Mouse (Mus musculus) hindbrain, embryonic 16.5 days (tissue): ENCODE measurements around the gene Ramp1. TPM values are rescaled to one million over a fixed set of nuclear protein-coding genes. Genes with fewer than 3 reads are reported as not detected.

ENCODE experiments used
- ATAC-seq: fragments of 200-750 bp; cut with Nextera tagmentation; 2 replicates; pipeline ENCODE4 v1.8.0; 2017; ENCODE audit warnings: moderate TSS enrichment, moderate library complexity
- H3K27ac ChIP-seq: fragments of 300-500 bp; sonication (generic); 2 replicates; pipeline ENCODE4 v1.5.1; 2014; ENCODE audit warnings: low read depth, mild to moderate bottlenecking, control low read depth, low read length, moderate library complexity
- H3K27me3 ChIP-seq: fragments of 300-500 bp; sonication (generic); replicated peaks from 2 replicates; pipeline ENCODE4 v1.6.1; 2014; ENCODE audit warnings: low read length; ENCODE audit not compliant: control insufficient read depth, insufficient read depth
- H3K36me3 ChIP-seq: fragments of 300-500 bp; sonication (generic); 2 replicates; pipeline ENCODE4 v1.6.1; 2014; ENCODE audit warnings: mild to moderate bottlenecking, low read length, moderate library complexity, mixed read lengths; ENCODE audit not compliant: control insufficient read depth, insufficient read depth
- H3K4me1 ChIP-seq: fragments of 300-500 bp; sonication (generic); 2 replicates; pipeline ENCODE4 v1.6.1; 2014; ENCODE audit warnings: low read depth, low read length; ENCODE audit not compliant: control insufficient read depth, insufficient read depth
- H3K4me2 ChIP-seq: fragments of 300-500 bp; sonication (generic); 2 replicates; pipeline ENCODE4 v1.6.1; 2014; ENCODE audit warnings: mild to moderate bottlenecking, low read length, control low read depth, moderate library complexity
- H3K4me3 ChIP-seq: fragments of 300-500 bp; sonication (generic); 2 replicates; pipeline ENCODE4 v1.5.1; 2014; ENCODE audit warnings: mild to moderate bottlenecking, low read length, control low read depth, moderate library complexity
- H3K9ac ChIP-seq: fragments of 300-500 bp; sonication (generic); 2 replicates; pipeline ENCODE4 v1.6.1; 2014; ENCODE audit warnings: low read depth, mild to moderate bottlenecking, control low read depth, low read length, moderate library complexity
- H3K9me3 ChIP-seq: fragments of 300-500 bp; sonication (generic); 2 replicates; pipeline ENCODE4 v1.6.1; 2014; ENCODE audit warnings: mild to moderate bottlenecking, low read length, moderate library complexity; ENCODE audit not compliant: control insufficient read depth
- WGBS: fragments of 180-500 bp; shearing (Covaris S2); extraction: QIAGEN DNeasy Blood & Tissue Kit; methylation state at CpG from one replicate; pipeline ENCODE4 v1.1.7; 2014; 5-methylcytosine and 5-hydroxymethylcytosine counted together
- polyA plus RNA-seq: library from polyadenylated mRNA; unstranded; fragments of >200 nt; fragmentation: Nextera tagmentation; extraction: Ambion mirVana; gene quantifications from 2 replicates; pipeline ENCODE4 v1.2.1, GENCODE M21; 2015

Gene Ramp1
- polyA plus RNA-seq, 1 experiment from 2014 or later = 28.5 TPM

- Histone ChIP-seq H3K27ac (no peak overlapping the region), H3K9ac (no peak overlapping the region), H3K36me3 (no peaks in the 10 kb centered on the region), H3K27me3 (no peaks in the 10 kb centered on the region; the same call in 1 of the 2 replicates), H3K9me3 (no peaks in the 10 kb centered on the region), H3K4me2 (no peak overlapping the region), H3K4me1 (no peaks in the 10 kb centered on the region), H3K4me3 (no peak overlapping the region)
- WGBS = 77% methylated on average over 1 of the region's 1 CpGs
- no peak for ATAC-seq
These were observed 60.2 kb downstream of the Ramp1 start for GRCm38 (mm10) chr1:91239800-91240199.

- H3K27me3 ChIP-seq = no peaks in the 10 kb centered on the region; the same call in 1 of the 2 replicates
- H3K4me2 ChIP-seq = no peak overlapping the region
- H3K36me3 ChIP-seq = no peaks in the 10 kb centered on the region
- 100% methylated on average over 1 of the region's 1 CpGs for WGBS
- no peak overlapping the region for H3K9ac ChIP-seq
- H3K9me3 ChIP-seq = no peaks in the 10 kb centered on the region
- no peak for ATAC-seq
- no peaks in the 10 kb centered on the region for H3K4me1 ChIP-seq
- H3K27ac ChIP-seq = no peak overlapping the region
- no peak overlapping the region for H3K4me3 ChIP-seq
These were observed 61.1 kb downstream of the Ramp1 start for GRCm38 (mm10) chr1:91240685-91241084.

DNA sequence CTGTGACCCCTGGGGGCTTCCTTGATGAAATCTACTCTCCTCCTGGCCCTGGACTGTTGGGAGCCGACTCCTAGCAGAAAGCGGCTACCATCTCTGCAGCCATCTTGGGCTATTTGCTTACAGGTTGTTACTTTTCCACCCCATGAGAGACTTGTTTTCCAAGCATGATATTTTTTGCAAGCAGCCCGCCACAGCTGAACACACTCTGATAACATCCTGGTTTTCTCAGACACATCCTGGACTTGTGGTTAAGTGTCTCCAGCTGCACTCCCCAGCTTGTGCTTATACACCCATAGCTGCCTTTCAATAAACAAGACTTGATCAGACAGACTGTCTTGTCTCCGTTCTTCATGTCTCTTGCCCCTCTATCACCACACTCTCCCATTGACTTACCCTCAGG lies 61.6 kb downstream of the Ramp1 start:
- WGBS = 75% methylated on average over 4 of the region's 4 CpGs
- Histone ChIP-seq H3K4me3 (no peak overlapping the region), H3K27ac (no peak overlapping the region), H3K4me1 (no peaks in the 10 kb centered on the region), H3K9me3 (no peaks in the 10 kb centered on the region), H3K36me3 (no peaks in the 10 kb centered on the region), H3K9ac (no peak overlapping the region), H3K4me2 (no peak overlapping the region), H3K27me3 (no peaks in the 10 kb centered on the region; the same call in 1 of the 2 replicates)
- ATAC-seq = no peak

DNA sequence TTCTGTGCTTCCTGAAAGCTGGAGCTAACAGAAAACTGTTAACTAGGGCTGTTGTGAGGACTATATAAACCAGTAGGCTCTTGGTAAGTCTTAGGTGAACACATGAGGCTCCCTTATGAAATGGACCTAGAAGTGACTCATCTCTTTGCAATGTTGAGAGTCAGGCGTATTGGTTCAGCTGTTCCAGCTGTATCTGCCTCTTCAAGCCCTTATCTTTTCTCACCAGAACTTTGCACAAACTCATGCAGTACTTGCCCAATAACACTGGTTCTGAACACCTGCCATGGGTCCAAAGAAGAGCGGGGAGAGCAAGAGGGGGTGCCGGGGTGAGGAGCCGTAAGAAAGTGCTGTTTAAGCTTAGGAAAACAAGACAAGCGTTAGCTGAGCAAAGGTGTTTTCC lies 68.6 kb downstream of the Ramp1 start:
- Histone ChIP-seq H3K4me1 (peaks cover 21% of the 10 kb centered on the region), H3K4me2 (no peak overlapping the region), H3K9ac (no peak overlapping the region), H3K36me3 (no peaks in the 10 kb centered on the region), H3K27ac (no peak overlapping the region), H3K27me3 (no peaks in the 10 kb centered on the region), H3K9me3 (no peaks in the 10 kb centered on the region), H3K4me3 (no peak overlapping the region)
- no peak for ATAC-seq
- 93% methylated on average over 5 of the region's 5 CpGs for WGBS

DNA sequence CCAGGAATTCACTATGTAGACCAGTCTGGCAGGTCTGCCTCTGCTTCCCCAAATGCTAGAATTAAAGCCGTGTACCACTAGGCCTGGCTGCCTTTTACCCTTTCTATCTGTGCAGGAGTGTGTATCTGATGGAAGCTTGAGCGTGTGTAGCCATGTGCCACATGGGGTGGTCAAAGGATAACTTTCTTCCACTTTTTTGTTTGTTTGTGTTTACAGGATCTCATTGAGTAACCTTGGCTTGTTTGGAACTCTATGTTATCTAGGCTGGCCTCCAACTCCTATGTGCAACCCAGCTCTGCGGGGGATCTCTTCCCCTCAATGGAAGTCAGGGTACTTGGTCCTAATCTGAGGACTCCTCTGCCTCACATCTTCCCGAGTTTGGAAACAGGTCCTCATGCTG lies 69.3 kb downstream of the Ramp1 start:
- no peaks in the 10 kb centered on the region for H3K9me3 ChIP-seq
- no peaks in the 10 kb centered on the region for H3K27me3 ChIP-seq
- peaks cover 21% of the 10 kb centered on the region for H3K4me1 ChIP-seq
- peak overlapping the region; percentile 85 for H3K4me2 ChIP-seq
- H3K36me3 ChIP-seq = no peaks in the 10 kb centered on the region
- no peak for ATAC-seq
- peak overlapping the region; percentile 89; the same call in 1 of the 2 replicates for H3K9ac ChIP-seq
- H3K27ac ChIP-seq = no peak overlapping the region
- no peak overlapping the region; the same call in 1 of the 2 replicates for H3K4me3 ChIP-seq
- WGBS = 51% methylated on average over 4 of the region's 4 CpGs

DNA sequence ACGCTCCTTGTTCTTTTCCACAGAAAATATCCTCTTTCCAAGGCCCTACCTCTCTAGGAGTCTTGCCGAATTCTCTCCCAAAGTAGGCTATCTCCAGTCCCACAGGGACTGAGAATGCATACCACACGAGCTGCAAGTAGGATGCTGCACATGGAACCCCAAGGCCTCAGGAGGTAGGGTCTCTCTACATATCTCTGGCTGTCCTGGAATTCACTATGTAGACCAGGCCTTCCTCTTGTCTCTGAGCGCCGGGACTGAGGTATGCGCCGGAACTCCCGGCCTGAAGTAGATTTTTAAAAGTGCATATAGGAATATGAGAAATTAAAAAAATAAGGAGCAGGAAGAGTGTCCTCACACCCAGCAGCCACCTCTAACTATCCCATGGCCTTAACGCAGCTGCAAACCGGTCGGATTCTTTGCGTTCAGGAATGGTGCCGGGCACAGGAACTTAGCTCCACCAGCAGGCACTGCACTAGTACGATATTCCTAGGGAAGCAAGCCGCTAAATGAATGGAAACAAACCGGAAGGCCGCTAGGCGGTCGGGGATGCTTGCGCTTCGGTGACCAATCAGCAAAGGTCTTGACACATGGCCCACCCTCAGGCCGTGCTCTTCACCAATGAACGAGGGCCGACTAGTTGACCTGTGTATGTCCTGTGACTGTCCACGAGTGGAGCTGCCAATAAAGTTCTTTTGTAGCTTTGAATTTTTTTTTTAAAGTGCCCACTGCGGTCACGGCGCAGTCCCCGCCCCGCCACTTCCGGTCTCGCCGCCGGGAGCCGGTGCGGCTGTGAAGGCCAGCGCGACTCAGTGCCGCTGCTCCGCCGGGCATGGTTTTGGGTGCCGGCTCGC lies 70.2 kb downstream of the Ramp1 start, which contains the start of gene Ube2f:
TSS of gene Ube2f (plus strand) at position 741 of the 851 bp plus-strand sequence.
- peak within 1 kb of the TSS; percentile 90 for H3K4me3 ChIP-seq
- no peaks in the 10 kb centered on the region for H3K9me3 ChIP-seq
- H3K27ac ChIP-seq = peak within 1 kb of the TSS; percentile 89
- H3K9ac ChIP-seq = peak within 1 kb of the TSS; percentile 89
- no peaks in the 10 kb centered on the region for H3K36me3 ChIP-seq
- H3K4me1 ChIP-seq = peaks cover 21% of the 10 kb centered on the region
- peak; percentile 100 for ATAC-seq
- WGBS = under 1% methylated on average over 43 of the region's 43 CpGs
- H3K27me3 ChIP-seq = no peaks in the 10 kb centered on the region
- peak within 1 kb of the TSS; percentile 85 for H3K4me2 ChIP-seq

- peak overlapping the region; percentile 89 for H3K9ac ChIP-seq
- no peaks in the 10 kb centered on the region for H3K36me3 ChIP-seq
- H3K9me3 ChIP-seq = no peaks in the 10 kb centered on the region
- peak overlapping the region; percentile 90 for H3K4me3 ChIP-seq
- peaks cover 21% of the 10 kb centered on the region for H3K4me1 ChIP-seq
- WGBS = under 1% methylated on average over 64 of the region's 70 CpGs
- peak overlapping the region; percentile 89 for H3K27ac ChIP-seq
- no peaks in the 10 kb centered on the region for H3K27me3 ChIP-seq
- no peak for ATAC-seq
- H3K4me2 ChIP-seq = peak overlapping the region; percentile 83
These were observed 71.0 kb downstream of the Ramp1 start for GRCm38 (mm10) chr1:91250415-91251147.

GRCm38 (mm10) chr1:91251148-91251650 lies 71.6 kb downstream of the Ramp1 start:
- H3K4me2 ChIP-seq = peak overlapping the region; percentile 83
- WGBS = 56% methylated on average over 5 of the region's 5 CpGs
- H3K27ac ChIP-seq = no peak overlapping the region
- no peaks in the 10 kb centered on the region for H3K36me3 ChIP-seq
- H3K4me3 ChIP-seq = peak overlapping the region; percentile 90
- no peaks in the 10 kb centered on the region for H3K27me3 ChIP-seq
- H3K9me3 ChIP-seq = no peaks in the 10 kb centered on the region
- peaks cover 21% of the 10 kb centered on the region for H3K4me1 ChIP-seq
- H3K9ac ChIP-seq = peak overlapping the region; percentile 89
- ATAC-seq = no peak

GRCm38 (mm10) chr1:91251927-91252326 lies 72.3 kb downstream of the Ramp1 start:
- Histone ChIP-seq H3K4me1 (peaks cover 21% of the 10 kb centered on the region), H3K9ac (no peak overlapping the region), H3K36me3 (no peaks in the 10 kb centered on the region), H3K27ac (no peak overlapping the region), H3K4me3 (no peak overlapping the region), H3K27me3 (no peaks in the 10 kb centered on the region), H3K4me2 (peak overlapping the region; percentile 14; the same call in 1 of the 2 replicates), H3K9me3 (no peaks in the 10 kb centered on the region)
- no peak for ATAC-seq
- 69% methylated on average over 8 of the region's 8 CpGs for WGBS
